Mouse (Mus musculus): Measurements from ENCODE around the gene Kcnj15.

Kcnj15 gene

DNA sequence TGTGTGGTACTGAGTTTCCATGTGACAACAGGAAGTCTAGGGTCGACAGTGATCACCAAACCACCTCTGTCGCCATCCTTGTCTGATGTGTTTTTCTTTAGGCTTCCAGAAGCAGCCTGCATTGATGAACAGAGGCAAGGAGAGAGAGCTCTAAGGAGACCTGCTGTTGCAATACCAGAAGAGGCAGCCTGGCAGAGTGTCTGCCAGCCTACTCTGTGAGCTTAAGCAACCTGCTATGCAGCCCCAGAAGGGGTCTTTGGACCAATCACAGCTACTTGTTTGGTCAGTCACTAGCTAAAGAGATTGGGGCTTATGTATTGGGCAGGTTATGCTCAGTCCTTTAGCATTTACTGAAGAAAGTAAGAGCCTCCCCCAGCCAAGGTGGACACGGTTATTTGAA lies 11.9 kb upstream of the Kcnj15 start:
- no peak for DNase-seq (ENCODE audit: low read depth, low spot score)

DNA sequence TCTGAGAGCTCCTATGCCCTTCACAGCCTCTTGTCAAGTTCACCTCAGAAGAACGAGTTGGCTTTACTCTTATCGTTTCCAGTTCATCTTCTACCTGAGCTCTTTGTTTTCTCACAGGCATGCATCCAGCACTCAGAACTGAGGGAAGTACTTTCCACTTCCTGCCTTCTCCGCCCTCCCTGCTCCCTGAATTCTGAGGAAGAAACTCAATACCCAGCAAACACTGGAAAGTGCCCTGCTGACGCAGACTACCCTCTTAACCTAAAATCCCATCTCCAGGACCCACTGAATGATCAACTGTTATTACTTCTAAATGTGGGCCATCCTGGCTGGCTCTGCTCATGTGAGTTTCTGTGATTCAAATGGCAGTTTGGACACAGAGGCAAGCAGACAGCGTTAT lies 8.7 kb upstream of the Kcnj15 start:
- no peak for DNase-seq (ENCODE audit: low read depth, low spot score)

DNA sequence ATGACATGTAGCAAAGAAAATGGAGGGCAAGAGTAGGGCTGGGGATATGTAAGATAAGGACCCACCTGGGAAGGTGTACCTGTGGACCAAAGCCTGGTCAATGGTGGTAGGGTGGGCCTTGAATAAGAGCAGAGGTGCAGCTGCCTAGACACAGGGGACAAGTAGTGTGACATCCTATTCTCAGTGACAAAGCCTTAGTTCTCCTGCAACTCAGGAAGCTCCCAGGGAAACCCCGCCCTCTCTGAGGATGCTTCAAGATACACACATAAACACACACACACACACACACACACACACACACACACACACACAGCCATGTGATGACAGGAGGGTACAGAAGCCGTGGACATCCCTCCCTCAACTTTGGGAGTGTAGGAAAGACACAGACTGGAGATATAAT lies 710 bp upstream of the Kcnj15 start:
- DNase-seq (ENCODE audit: low read depth, low spot score) = no peak

DNA sequence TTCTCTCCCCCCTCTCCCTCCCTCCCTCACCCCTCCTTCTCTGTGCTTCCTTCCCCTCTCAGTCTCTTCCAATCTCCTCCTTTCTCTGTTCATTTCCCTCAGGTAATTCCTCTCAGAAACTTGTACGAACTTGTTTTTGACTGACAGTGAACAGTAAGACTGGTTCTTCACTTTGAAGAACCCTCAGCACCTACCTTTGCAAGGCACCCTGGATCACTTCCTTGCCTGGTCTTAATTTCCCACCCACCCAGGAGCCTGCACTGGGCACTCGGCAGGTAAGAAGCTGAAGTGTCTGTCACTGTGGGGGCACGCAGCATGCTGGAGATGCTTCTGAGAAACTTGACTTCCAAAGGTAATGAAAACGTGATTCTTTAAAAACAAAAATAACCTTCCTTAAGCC lies 742 bp downstream of the Kcnj15 start:
- DNase-seq (ENCODE audit: low read depth, low spot score) = no peak

DNA sequence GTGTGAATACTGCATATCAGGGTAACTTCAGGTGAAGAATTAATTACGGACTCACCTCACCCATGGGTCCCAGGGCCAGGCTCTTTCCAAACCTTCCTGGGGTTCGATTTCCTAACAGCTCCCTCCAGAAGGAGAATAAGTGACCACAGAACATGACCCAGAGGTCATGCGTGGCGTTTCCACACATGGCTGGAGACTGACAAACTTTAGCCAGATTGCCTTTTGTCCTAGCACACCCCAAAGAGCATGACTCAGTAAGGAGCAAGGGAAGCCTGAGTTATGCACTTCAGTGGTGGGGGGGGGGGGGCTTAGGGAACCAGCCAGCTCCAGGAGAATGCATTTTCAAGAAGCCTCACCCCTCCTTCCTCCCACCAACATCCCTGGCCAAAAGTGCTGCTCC lies 2.1 kb downstream of the Kcnj15 start:
- no peak for DNase-seq (ENCODE audit: low read depth, low spot score)

DNA sequence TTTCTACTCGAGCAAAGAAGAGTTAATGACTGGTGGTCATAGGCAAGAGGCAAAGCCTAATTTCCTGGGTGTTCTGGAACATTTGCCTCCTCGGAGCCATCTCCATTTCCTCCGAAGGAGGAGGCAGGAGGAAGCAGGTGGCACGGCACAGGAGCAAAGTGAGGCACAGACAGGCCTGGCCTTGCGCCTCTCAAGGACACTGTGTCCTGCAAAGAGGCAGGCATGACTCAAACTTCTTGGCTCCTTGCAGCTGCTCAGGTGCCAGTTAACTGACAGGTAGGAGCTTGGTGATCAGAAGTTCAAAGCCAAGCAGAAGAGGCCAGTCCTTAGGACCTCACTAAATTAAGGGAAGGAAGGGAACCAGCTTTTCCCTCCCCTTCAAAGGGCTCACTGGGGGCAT lies 3.3 kb downstream of the Kcnj15 start:
- no peak for DNase-seq (ENCODE audit: low read depth, low spot score)

DNA sequence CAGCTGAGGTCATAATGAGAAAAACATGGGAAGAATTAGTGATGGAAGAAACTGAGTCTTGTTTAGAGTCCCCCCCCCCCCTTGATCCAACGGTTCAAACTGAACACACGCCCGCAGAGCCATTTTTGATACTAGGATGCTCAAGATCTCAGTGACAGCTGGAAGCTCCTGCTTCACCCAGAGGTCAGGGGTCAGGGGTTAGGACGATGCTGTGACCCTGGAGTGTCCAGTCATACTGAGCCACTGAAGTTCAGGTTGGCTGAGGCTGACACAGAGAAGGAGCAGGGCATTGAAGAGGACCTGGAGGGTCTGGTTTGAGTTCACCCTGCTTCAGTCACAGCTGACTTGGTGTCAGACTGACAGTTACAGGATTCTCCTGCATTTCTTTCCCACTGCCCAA lies 4.4 kb downstream of the Kcnj15 start:
- no peak for DNase-seq (ENCODE audit: low read depth, low spot score)

DNA sequence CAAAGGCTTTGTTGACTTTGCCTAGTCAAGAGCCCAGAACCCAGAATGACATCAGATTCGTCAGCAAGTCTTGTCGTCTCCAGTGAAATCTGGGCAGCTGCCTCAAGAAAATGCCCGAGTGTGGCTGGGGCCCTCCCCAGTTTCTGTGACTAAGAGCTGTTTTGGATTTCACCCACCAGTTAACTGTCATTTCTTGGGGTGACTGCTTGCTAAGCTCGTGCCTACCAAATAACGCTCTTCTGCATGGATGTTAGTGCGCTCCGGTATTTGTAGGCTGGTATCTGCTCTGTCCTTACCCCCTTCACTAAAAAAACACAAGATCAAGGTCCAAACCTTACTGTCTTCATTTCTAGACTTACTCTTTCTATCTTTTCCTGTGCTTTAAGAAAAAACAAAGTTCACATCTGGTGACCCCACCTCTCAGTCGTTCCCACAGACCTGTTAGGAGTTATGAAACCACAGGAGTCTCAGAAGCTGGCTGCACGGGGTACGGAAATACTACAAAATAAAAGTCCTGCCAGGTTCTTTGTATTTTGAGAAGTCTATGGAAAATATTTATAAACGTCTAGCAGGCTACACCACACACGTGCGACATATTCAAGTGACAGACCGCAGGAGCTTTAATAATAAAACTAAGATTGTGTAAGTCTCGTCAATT lies 5.5 kb downstream of the Kcnj15 start:
- no peak for DNase-seq (ENCODE audit: low read depth, low spot score)

DNA sequence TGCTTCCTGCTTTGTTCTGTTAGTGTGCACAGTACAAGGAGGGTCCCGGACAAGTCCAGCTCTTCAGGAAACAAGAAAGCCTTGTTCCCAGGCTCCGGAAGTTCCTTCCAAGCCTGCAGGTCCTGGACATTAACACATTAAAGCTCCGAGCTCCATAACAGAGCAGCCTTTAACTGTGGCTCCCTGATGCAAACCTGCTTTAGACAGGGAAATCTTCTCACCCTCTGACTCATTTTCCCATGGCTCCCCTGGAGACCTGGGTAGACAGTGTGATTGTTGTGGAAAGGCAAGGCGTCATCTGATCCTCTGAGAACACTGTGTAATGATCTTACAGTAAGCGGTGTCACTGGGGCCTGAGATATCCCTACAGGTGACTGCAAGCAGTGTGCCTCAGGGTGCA lies 7.0 kb downstream of the Kcnj15 start:
- DNase-seq (ENCODE audit: low read depth, low spot score) = no peak

DNA sequence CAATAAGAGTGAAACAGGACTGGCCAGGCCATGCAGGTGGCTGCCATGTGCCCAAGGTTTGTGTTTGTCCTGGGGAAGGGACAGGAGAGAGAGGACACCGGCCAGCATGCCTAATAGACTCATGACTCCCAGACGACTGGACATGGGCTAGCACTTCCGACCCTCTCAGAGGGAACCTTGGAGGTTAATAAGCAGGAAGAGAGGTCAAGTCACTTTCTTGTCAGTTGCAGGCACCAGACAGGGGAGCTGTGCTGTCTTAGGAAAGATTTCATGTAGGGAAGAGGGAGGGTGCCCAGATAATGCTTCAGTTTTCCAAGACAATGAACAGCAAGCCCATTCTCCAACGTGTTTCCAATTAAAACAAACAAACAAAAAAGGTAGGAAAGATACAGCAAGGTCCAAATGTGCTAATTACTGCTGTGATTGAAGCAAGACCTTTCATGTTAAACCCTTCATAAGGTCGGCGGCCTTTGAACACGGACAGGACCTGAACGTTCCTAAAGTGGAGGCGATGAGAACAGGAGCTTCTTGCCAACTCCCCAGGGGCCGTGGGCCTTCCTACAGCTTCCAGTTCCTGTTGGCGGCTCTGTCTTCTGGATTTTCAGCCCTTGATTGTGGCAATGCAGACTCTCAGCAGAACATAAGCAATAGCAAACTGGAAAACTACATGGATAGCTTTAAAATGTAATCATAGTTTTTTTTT lies 10.3 kb downstream of the Kcnj15 start:
- no peak for DNase-seq (ENCODE audit: low read depth, low spot score)

DNA sequence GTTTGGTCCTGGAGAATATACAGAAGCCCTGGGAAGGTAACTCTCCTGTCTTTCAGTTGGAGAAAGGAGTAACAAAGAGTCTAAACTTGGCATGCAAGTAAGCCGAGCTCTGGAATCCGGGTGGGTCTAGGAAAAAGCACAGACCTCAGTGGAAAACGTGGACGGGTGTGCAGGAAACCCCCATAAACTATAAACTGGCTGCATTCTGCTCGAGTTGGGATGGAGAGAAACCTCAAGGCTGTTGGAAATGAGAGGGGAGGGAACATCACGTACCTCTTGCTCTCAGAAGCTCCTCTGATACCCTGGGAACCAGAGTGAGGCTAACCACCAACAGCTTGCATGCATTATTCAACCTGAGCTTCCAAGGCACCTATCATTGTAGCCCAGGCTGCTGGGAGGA lies 12.3 kb downstream of the Kcnj15 start:
- DNase-seq (ENCODE audit: low read depth, low spot score) = no peak

DNA sequence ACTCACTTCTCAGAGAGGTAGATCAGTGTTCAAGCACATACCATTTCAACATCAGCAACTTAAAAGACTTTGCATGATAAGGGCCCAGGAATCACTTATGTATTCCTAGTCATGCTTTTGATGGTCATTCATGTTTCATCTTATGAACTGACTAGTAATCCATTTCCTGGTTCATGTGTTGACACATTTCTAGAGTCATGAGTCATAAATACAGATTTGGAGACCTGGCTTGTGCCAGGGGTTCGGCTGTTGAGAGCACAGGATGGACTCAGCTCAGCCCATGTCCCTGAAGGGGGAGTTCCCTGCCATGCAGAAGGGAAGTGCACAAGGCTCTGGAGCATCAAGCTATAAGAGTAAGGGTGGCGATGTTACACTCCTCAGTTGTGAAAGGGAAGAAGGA lies 15.7 kb downstream of the Kcnj15 start:
- no peak for DNase-seq (ENCODE audit: low read depth, low spot score)

DNA sequence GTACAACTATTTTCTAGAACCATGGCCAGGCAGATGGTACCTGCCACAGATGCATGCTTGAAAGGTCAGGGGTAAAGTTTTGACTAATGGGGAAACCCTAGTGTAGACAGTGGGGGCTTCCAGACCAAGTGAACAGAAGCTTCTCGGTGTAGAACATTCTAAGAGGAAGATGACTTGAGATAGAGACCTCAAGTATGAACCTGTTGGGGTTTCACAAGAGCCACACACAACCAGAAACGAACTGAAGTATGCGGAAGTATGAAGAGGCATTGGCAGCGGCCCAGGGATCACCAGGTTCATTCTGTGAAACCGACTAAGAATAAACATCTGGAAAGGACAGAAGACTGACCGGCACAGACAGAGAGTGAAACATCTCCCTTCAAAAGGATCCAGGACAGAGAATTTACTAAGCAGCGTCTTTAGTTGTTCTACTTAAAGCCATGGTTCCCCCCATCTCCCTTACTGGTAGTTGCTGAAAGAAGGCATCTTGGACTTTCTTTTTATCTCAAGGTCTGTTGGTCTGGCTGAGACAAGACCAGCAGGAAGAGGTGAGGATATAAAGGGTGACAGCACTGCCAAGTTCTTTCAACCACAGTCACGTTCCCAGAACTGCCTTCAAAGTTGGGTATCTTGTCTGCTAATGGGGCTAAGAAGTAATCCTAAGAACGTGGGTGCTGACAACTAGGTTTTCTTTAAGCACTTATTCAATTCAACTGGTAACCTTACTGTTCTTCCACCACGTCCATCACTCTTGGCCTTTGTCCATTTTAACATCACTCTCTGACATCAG lies 18.6 kb downstream of the Kcnj15 start:
- DNase-seq (ENCODE audit: low read depth, low spot score) = no peak

DNA sequence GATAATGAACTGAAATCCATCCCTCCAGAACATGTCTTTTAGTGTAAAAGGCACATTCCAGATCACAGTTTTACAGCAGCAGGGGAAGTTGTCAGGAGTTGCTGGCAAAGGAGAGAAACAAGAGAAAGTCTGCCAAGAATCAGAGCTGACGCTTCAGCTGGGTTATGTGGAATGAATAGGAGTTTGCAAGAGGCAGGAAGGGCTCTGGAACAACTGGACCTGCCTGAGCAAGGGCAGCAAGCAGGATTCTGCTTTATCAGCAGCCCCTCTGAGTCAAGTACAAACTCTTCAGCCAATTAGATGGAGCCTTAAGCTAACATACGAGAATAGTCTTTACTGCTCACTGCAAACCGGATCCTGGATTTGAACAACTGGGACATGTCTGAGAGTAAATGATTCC lies 21.7 kb downstream of the Kcnj15 start:
- no peak for DNase-seq (ENCODE audit: low read depth, low spot score)

DNA sequence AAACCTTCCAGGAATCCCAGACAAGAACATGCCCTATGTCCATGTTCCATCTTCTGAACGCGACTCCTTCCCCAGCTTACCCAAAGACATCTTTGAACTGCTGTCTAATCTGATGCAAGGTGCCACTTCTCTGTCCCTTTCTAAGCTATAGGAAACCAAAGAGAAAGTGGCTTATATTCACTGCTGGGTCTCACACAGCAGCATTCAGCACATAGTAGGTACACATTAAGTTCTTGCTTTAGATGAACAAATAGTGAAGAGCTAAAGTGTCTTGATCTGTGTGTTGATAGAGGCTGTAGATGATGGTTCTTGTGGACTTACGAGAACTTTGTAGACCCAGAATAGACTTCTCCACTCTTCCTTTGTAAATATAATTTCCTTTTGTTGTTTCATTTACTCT lies 23.0 kb downstream of the Kcnj15 start:
- DNase-seq (ENCODE audit: low read depth, low spot score) = no peak

DNA sequence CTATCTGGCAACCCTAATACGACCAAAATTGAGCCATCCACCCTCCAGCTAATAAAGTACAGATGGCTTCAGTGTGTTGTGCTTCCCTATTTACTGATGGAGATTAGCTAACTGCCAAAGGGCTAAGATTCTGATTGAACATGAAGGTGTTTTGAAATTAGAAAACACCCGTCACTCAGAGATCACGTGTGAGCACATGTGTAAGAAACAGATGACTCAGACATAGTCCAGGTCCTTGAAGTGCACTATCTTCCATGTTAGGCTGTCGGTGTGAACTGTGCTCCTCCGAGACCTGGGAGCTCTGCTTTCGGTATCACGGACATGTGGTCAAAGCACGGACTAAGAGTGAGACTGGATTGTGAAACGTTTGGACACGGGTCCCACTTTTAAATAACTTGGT lies 26.0 kb downstream of the Kcnj15 start:
- no peak for DNase-seq (ENCODE audit: low read depth, low spot score)

DNA sequence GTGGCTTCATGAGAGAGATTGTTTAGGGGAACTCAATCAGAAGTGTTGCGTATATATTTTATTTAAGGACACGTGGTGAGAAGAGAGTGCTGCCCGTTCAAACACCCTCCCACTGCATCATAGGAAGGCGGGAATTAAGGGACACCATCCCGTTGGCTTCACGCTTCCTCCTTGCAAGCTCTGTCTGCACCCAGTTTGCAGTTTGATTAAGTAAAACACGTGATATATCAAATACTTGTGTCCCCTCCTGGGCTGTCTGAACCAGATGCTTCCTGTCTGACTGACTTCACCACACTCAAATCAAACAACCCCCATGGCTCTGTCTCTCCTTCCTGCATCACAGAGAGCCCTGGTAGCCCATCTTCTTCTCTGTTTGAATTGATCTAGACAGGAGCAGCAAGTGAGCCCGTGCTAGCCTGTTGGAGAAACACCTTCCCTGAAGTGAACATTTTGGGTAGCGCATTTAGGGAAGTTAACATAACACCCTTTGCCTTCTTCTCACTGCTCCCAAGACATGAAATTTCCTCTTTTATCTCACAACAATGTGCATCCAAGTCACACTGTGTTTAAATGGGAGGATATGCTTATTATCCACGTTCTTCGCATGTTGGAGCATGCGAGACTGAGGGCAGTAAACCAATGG lies 26.8 kb downstream of the Kcnj15 start:
- DNase-seq (ENCODE audit: low read depth, low spot score) = no peak

DNA sequence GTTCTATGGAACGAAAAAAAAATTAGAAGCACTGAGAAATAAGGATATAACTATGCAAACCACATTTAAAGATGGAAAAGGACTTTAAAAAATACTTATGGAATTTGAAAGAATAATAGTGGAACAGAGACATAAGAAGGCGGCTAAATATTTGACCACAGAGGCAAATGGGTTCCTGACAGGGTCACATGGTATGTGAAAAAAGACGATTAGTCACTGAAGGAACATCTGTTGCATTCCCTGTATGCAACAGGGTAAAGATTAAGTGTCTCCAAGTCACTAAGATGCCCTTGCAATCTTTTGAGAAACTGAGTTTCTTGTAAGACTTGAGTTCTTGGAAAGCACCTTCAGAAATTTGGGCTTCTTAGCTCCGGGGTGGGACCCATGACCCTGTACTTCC lies 27.7 kb downstream of the Kcnj15 start:
- no peak for DNase-seq (ENCODE audit: low read depth, low spot score)

DNA sequence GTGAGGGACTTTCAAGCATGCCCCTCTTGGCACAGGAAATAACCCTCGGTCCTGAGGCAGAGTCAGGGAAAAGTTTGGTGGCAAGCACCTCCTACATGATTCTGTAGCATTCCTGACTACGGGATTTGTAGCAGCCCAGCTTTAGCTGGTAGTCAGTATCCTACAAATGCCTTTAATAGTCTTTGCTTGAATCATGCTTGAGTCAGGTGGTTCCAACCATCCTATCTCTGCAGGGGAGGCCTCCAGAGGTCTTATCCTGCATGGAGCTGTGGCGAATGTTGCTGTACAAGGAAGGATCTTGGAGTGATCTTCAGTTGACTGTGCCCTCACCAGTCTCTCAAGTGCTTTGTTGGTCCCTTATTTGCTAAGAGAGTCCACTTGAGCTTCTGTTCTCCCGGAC lies 28.4 kb downstream of the Kcnj15 start:
- DNase-seq (ENCODE audit: low read depth, low spot score) = no peak

DNA sequence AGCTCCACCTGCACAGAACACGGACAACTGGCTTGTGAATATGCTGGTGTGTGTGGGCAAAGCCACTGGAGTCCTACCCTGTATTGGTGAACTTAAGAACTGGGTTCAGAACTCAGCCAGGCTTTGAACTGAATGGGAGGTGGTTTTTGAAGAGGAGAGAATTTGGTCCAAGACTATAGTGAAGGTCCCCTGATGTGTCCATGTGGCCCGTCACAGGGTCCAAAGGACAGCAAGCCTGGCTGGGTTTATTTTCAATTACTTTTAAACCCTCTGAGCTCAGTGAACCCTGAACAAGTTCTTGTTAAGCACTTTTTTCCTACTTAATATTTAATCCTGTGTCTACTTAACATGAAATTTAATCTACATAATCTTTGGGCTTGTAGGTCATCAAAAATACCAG lies 30.3 kb downstream of the Kcnj15 start:
- DNase-seq (ENCODE audit: low read depth, low spot score) = no peak

DNA sequence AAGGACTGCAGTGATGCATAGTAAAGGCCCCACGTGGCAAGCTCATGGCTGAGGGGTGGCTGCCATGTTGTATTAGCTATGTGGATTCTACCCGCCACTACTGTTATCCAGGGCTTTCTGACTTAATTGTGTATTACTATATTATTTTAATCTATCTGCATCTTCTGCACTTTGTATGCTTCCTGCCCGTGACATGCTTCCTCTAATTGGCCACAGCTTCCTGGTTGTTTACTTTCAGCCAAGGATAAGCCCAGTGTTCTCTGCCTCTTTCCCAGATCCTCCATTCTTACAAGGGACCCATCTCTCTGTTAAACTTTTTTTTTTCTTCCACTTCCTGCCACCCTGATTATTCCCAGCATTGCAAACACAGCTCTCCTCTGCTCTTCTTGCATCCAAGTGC lies 32.0 kb downstream of the Kcnj15 start:
- no peak for DNase-seq (ENCODE audit: low read depth, low spot score)

DNA sequence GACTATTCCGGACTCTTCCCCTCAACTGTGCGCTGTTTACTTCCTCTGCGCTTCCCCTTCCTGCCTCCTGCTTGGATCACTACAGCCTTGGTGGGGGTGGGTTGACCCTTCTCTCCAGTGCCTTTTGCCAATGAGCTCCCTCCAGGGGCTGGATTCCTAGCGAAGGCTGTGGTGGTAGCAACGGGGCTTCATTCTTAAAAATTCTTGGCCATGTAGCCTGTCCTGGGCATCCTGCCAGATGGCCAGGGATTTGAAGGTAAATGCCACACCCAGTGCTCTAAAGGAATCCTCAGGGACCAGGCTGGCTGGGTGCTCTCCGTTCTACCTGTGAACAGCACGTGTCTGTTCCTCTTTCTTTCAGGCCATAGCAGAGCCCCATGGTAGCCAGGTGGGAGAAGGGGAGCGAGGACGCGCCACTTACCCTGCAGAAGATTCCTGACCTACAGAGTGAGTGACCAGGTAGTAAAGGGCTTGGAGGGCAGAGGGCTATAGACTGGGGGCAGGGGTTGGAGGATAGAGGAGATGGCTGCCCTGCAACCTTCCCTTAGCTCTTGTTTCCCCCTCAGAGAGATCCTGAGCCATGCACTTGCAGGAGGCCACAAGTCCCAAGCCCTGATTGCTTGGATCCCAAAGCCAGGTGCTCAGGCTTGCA lies 34.2 kb downstream of the Kcnj15 start:
- DNase-seq (ENCODE audit: low read depth, low spot score) = no peak

Measured in brain, embryonic 18.5 days (tissue).